ENCODE assay signal across 9 mouse cellular contexts in genomic region chr11:77784894-77785293, GRCm38 (mm10). TPM values are rescaled to one million over a fixed set of nuclear protein-coding genes. Genes with fewer than 3 reads are reported as not detected.
DNase-seq lines count a peak whose midpoint lies in the region; ATAC-seq and TF ChIP-seq lines count a peak whose summit lies in the region.
"Had no signal": no experiment of that assay in that cellular context is flagged by ENCODE, and none has a peak within 500 bp of the region (broad histone marks: within the 10 kb centered on the region; RNA-seq: fewer than 3 reads in every experiment).

No protein-coding gene starts in this region.

- peaks cover 9% of the 10 kb centered on the region for H3K36me3 ChIP-seq in forebrain, embryonic 10.5 days (replicated peaks)
- no peaks in the 10 kb centered on the region for H3K36me3 ChIP-seq in forebrain, embryonic 16.5 days (ENCODE audit: control insufficient read depth, insufficient read depth)
- H3K36me3 ChIP-seq in limb, embryonic 11.5 days (ENCODE audit: control insufficient read depth, insufficient read depth, low read length): no peaks in the 10 kb centered on the region
- peaks cover 20% of the 10 kb centered on the region for H3K36me3 ChIP-seq in limb, embryonic 10.5 days
- no peaks in the 10 kb centered on the region for H3K36me3 ChIP-seq in heart, embryonic 16.5 days (ENCODE audit: control insufficient read depth, insufficient read depth)
- H3K36me3 ChIP-seq in myocyte (ENCODE audit: control insufficient read depth, insufficient read depth): no peaks in the 10 kb centered on the region

- no peak overlapping the region for H3ac ChIP-seq in myocyte (ENCODE audit: control insufficient read depth, insufficient read length)

- WGBS in forebrain, embryonic 10.5 days: 82% methylated on average over 9 of the region's 9 CpGs
- WGBS in forebrain, embryonic 16.5 days: 87% methylated on average over 9 of the region's 9 CpGs
- 75% methylated on average over 9 of the region's 9 CpGs for WGBS in limb, embryonic 11.5 days
- 89% methylated on average over 9 of the region's 9 CpGs for WGBS in limb, embryonic 10.5 days
- WGBS in heart, embryonic 16.5 days: 44% methylated on average over 9 of the region's 9 CpGs

- no peak for DNase-seq in forebrain, embryonic 10.5 days (ENCODE audit: extremely low spot score, low spot score)
- no peak for DNase-seq in limb, embryonic 11.5 days (ENCODE audit: low spot score)
- no peak for DNase-seq in limb, embryonic 10.5 days (ENCODE audit: low spot score)
- DNase-seq in left cerebral cortex, postnatal 10 days (ENCODE audit: extremely low spot score in 1 of 2, low spot score in 2 of 2): no peak
- DNase-seq in adipocyte (ENCODE audit: low spot score): no peak

- H3K27ac ChIP-seq in forebrain, embryonic 10.5 days: peak overlapping the region; percentile 75
- H3K27ac ChIP-seq in forebrain, embryonic 16.5 days (ENCODE audit: low read length): no peak overlapping the region
- H3K27ac ChIP-seq in limb, embryonic 11.5 days (replicated peaks; ENCODE audit: low read depth, low read length): peak overlapping the region; percentile 55; the same call in 1 of the 2 replicates
- H3K27ac ChIP-seq in limb, embryonic 10.5 days: no peak overlapping the region
- peak overlapping the region; percentile 90 for H3K27ac ChIP-seq in heart, embryonic 16.5 days (ENCODE audit: low read length)

- no peak overlapping the region for H3K9ac ChIP-seq in forebrain, embryonic 16.5 days (replicated peaks; ENCODE audit: low read depth, low read length)
- no peak overlapping the region for H3K9ac ChIP-seq in limb, embryonic 11.5 days (ENCODE audit: low read length)
- H3K9ac ChIP-seq in heart, embryonic 16.5 days (ENCODE audit: low read length): peak overlapping the region; percentile 46; the same call in 1 of the 2 replicates

- peaks cover 37% of the 10 kb centered on the region for H3K4me1 ChIP-seq in forebrain, embryonic 10.5 days
- H3K4me1 ChIP-seq in forebrain, embryonic 16.5 days (replicated peaks; ENCODE audit: control insufficient read depth, insufficient read depth, low read length): peaks cover 37% of the 10 kb centered on the region
- H3K4me1 ChIP-seq in limb, embryonic 11.5 days (ENCODE audit: control insufficient read depth, insufficient read depth, low read length): peaks cover 22% of the 10 kb centered on the region
- peaks cover 37% of the 10 kb centered on the region for H3K4me1 ChIP-seq in limb, embryonic 10.5 days
- peaks cover 51% of the 10 kb centered on the region for H3K4me1 ChIP-seq in heart, embryonic 16.5 days (ENCODE audit: control insufficient read depth, insufficient read depth, low read length)

- no peak for ATAC-seq in forebrain, embryonic 16.5 days
- ATAC-seq in limb, embryonic 11.5 days (ENCODE audit: insufficient number of reproducible peaks, low FRiP score, low TSS enrichment, low read depth): no peak
- no peak for ATAC-seq in heart, embryonic 16.5 days (replicated peaks; ENCODE audit: extremely low read depth, insufficient read depth, low FRiP score)

- no peak for TF ChIP-seq POLR2A in myocyte (IDR thresholded peaks at IDR 0.05; ENCODE audit: insufficient read length, low read depth)

- intact Hi-C loops in left cerebral cortex, postnatal 10 days (cut with DNase I): no loop called here

- H3K4me3 ChIP-seq in forebrain, embryonic 10.5 days: no peak overlapping the region
- H3K4me3 ChIP-seq in forebrain, embryonic 16.5 days (replicated peaks; ENCODE audit: low read length): no peak overlapping the region
- no peak overlapping the region for H3K4me3 ChIP-seq in limb, embryonic 11.5 days (ENCODE audit: low read depth, low read length)
- H3K4me3 ChIP-seq in limb, embryonic 10.5 days: no peak overlapping the region
- no peak overlapping the region for H3K4me3 ChIP-seq in heart, embryonic 16.5 days (ENCODE audit: low read length)
- no peak overlapping the region for H3K4me3 ChIP-seq in myocyte

- H3K27me3 ChIP-seq in forebrain, embryonic 10.5 days (ENCODE audit: poor library complexity, severe bottlenecking): no peaks in the 10 kb centered on the region
- H3K27me3 ChIP-seq in forebrain, embryonic 16.5 days (replicated peaks; ENCODE audit: control insufficient read depth, insufficient read depth, low read length): no peaks in the 10 kb centered on the region
- H3K27me3 ChIP-seq in limb, embryonic 11.5 days (ENCODE audit: control insufficient read depth, insufficient read depth, low read length): no peaks in the 10 kb centered on the region
- H3K27me3 ChIP-seq in limb, embryonic 10.5 days (ENCODE audit: low read depth, poor library complexity, severe bottlenecking): no peaks in the 10 kb centered on the region
- H3K27me3 ChIP-seq in heart, embryonic 16.5 days (ENCODE audit: control insufficient read depth, insufficient read depth, low read length): no peaks in the 10 kb centered on the region
- H3K27me3 ChIP-seq in myocyte (ENCODE audit: control insufficient read depth, insufficient read depth, insufficient read length): no peaks in the 10 kb centered on the region

- H3K9me3 ChIP-seq in forebrain, embryonic 10.5 days: no peaks in the 10 kb centered on the region
- no peaks in the 10 kb centered on the region for H3K9me3 ChIP-seq in forebrain, embryonic 16.5 days (ENCODE audit: control insufficient read depth, low read length)
- no peaks in the 10 kb centered on the region for H3K9me3 ChIP-seq in limb, embryonic 11.5 days (ENCODE audit: control insufficient read depth, low read length)
- H3K9me3 ChIP-seq in limb, embryonic 10.5 days (replicated peaks): no peaks in the 10 kb centered on the region
- H3K9me3 ChIP-seq in heart, embryonic 16.5 days (replicated peaks; ENCODE audit: control insufficient read depth, low read length): no peaks in the 10 kb centered on the region

- H3K4me2 ChIP-seq in forebrain, embryonic 16.5 days (ENCODE audit: low read length): no peak overlapping the region
- no peak overlapping the region for H3K4me2 ChIP-seq in limb, embryonic 11.5 days (ENCODE audit: low read depth, severe bottlenecking)
- peak overlapping the region; percentile 37 for H3K4me2 ChIP-seq in heart, embryonic 16.5 days (ENCODE audit: low read depth, low read length)
- H3K4me2 ChIP-seq in myocyte (ENCODE audit: low read depth): peak overlapping the region; percentile 56

- peaks cover 4% of the 10 kb centered on the region for H3K79me2 ChIP-seq in myocyte (ENCODE audit: control insufficient read depth, insufficient read depth)

TF ChIP-seq in myocyte, 11 proteins besides CTCF, POLR2A, EP300 and RAD21:
- TF ChIP-seq SRF (IDR thresholded peaks at IDR 0.05; ENCODE audit: control insufficient read depth, insufficient read length, low read depth) (no peak), MAX (IDR thresholded peaks at IDR 0.05; ENCODE audit: low read depth) (no peak), CEBPB (IDR thresholded peaks at IDR 0.05; ENCODE audit: insufficient read depth, poor library complexity, severe bottlenecking) (no peak), MYOD1 (IDR thresholded peaks at IDR 0.05; ENCODE audit: control insufficient read depth in 1 of 3, insufficient read length in 2 of 3, low read depth in 2 of 3) (no peak), REST (IDR thresholded peaks at IDR 0.05; ENCODE audit: insufficient read depth, insufficient read length) (no peak)
TF ChIP-seq in myocyte: peak in this region for 0.

RNA-seq across cellular contexts. Expression of gene Gm10277, which starts 2.7 kb away (rescaled TPM):
- polyA plus RNA-seq in forebrain, embryonic 10.5 days (2016; fragmentation: Nextera tagmentation; extraction: Ambion mirVana): 0.92 and 1.2 TPM in 2 replicates
- polyA plus RNA-seq in forebrain, embryonic 16.5 days (2015; fragmentation: Nextera tagmentation; extraction: Ambion mirVana): 0.99 and 3.3 TPM in 2 replicates
- polyA plus RNA-seq in limb, embryonic 11.5 days (2014; fragmentation: Nextera tagmentation; extraction: Ambion mirVana): 0.47 and 0.68 TPM in 2 replicates
- 1.1 and 1.4 TPM in 2 replicates for polyA plus RNA-seq in limb, embryonic 10.5 days (2016; fragmentation: Nextera tagmentation; extraction: Ambion mirVana)
- 1.2 and 1.3 TPM in 2 replicates for polyA plus RNA-seq in heart, embryonic 16.5 days (2015; fragmentation: Nextera tagmentation; extraction: Ambion mirVana)
- 0.07 TPM for polyA plus RNA-seq in myocyte (2012; fragmentation: generic; extraction: Trizol)
- total RNA-seq in left cerebral cortex, postnatal 10 days (2021): not detected
- total RNA-seq: left cerebral cortex, adult 18-20 months had no signal

RNA-seq across cellular contexts. Expression of gene Myo18a, which starts 21.8 kb away (rescaled TPM):
- polyA plus RNA-seq in forebrain, embryonic 10.5 days (2016; fragmentation: Nextera tagmentation; extraction: Ambion mirVana): 25.9 and 26.4 TPM in 2 replicates
- 54.8 and 59.8 TPM in 2 replicates for polyA plus RNA-seq in forebrain, embryonic 16.5 days (2015; fragmentation: Nextera tagmentation; extraction: Ambion mirVana)
- polyA plus RNA-seq in limb, embryonic 11.5 days (2014; fragmentation: Nextera tagmentation; extraction: Ambion mirVana): 17.1 and 17.5 TPM in 2 replicates
- 25.6 and 29.5 TPM in 2 replicates for polyA plus RNA-seq in limb, embryonic 10.5 days (2016; fragmentation: Nextera tagmentation; extraction: Ambion mirVana)
- 104 and 122 TPM in 2 replicates for polyA plus RNA-seq in heart, embryonic 16.5 days (2015; fragmentation: Nextera tagmentation; extraction: Ambion mirVana)
- 169 TPM for polyA plus RNA-seq in myocyte (2012; fragmentation: generic; extraction: Trizol)
- total RNA-seq in left cerebral cortex, postnatal 10 days (2021): 100 to 1,000 TPM; 135 to 137 TPM

RNA-seq across cellular contexts. Expression of gene Cryba1, which starts 59.8 kb away (rescaled TPM):
- 0.21 and 0.73 TPM in 2 replicates for polyA plus RNA-seq in forebrain, embryonic 10.5 days (2016; fragmentation: Nextera tagmentation; extraction: Ambion mirVana)
- polyA plus RNA-seq in forebrain, embryonic 16.5 days (2015; fragmentation: Nextera tagmentation; extraction: Ambion mirVana): 0.19 and 0.66 TPM in 2 replicates
- polyA plus RNA-seq in limb, embryonic 11.5 days (2014; fragmentation: Nextera tagmentation; extraction: Ambion mirVana): not detected in 2 replicates
- polyA plus RNA-seq in limb, embryonic 10.5 days (2016; fragmentation: Nextera tagmentation; extraction: Ambion mirVana): not detected in 2 replicates
- polyA plus RNA-seq in heart, embryonic 16.5 days (2015; fragmentation: Nextera tagmentation; extraction: Ambion mirVana): not detected in 2 replicates
- not detected for polyA plus RNA-seq in myocyte (2012; fragmentation: generic; extraction: Trizol)
- not detected for total RNA-seq in left cerebral cortex, postnatal 10 days (2021)
- total RNA-seq: left cerebral cortex, adult 18-20 months had no signal

Comparison
In these comparisons a context has a peak if more than half of its experiments do, and no peak if none do; other contexts are left out.
1. H3K27ac ChIP-seq: peak in forebrain, embryonic 10.5 days (single experiment), limb, embryonic 11.5 days (single experiment) and heart, embryonic 16.5 days (single experiment); none in forebrain, embryonic 16.5 days (single experiment) and limb, embryonic 10.5 days (single experiment).
2. H3K4me2 ChIP-seq: peak in heart, embryonic 16.5 days (single experiment) and myocyte (single experiment); none in forebrain, embryonic 16.5 days (single experiment) and limb, embryonic 11.5 days (single experiment).